Mouse (Mus musculus): ENCODE measurements around the gene Atg4c. TPM values are rescaled to one million over a fixed set of nuclear protein-coding genes. Genes with fewer than 3 reads are reported as not detected.

The Atg4c gene
- polyA plus RNA-seq, 1 experiment, result 10.5 TPM

- no peak overlapping the region for H3K4me3 ChIP-seq (ENCODE audit: insufficient read depth, low read depth, low read length)
- H3K4me1 ChIP-seq (ENCODE audit: control insufficient read depth, insufficient read depth, insufficient read length, low read length), result no peaks in the 10 kb centered on the region
- H3K27ac ChIP-seq (replicated peaks; ENCODE audit: low read depth, low read length), result no peak overlapping the region
These were observed 14.2 kb upstream of the Atg4c start for GRCm38 (mm10) chr4:99179446-99180120.

- Histone ChIP-seq H3K27ac (replicated peaks; ENCODE audit: low read depth, low read length) (no peak overlapping the region), H3K4me1 (ENCODE audit: control insufficient read depth, insufficient read depth, insufficient read length, low read length) (no peaks in the 10 kb centered on the region), H3K4me3 (ENCODE audit: insufficient read depth, low read depth, low read length) (no peak overlapping the region)
These were observed 12.8 kb upstream of the Atg4c start for GRCm38 (mm10) chr4:99180921-99181320.

GRCm38 (mm10) chr4:99181739-99182419, 11.9 kb upstream of the Atg4c start:
- Histone ChIP-seq H3K4me1 (ENCODE audit: control insufficient read depth, insufficient read depth, insufficient read length, low read length) (no peaks in the 10 kb centered on the region), H3K4me3 (ENCODE audit: insufficient read depth, low read depth, low read length) (no peak overlapping the region), H3K27ac (replicated peaks; ENCODE audit: low read depth, low read length) (peak overlapping the region; percentile 7; the same call in 1 of the 2 replicates)

- Histone ChIP-seq H3K4me3 (ENCODE audit: insufficient read depth, low read depth, low read length) (no peak overlapping the region), H3K4me1 (ENCODE audit: control insufficient read depth, insufficient read depth, insufficient read length, low read length) (no peaks in the 10 kb centered on the region), H3K27ac (replicated peaks; ENCODE audit: low read depth, low read length) (no peak overlapping the region)
These were observed 10.9 kb upstream of the Atg4c start for GRCm38 (mm10) chr4:99182660-99183431.

DNA sequence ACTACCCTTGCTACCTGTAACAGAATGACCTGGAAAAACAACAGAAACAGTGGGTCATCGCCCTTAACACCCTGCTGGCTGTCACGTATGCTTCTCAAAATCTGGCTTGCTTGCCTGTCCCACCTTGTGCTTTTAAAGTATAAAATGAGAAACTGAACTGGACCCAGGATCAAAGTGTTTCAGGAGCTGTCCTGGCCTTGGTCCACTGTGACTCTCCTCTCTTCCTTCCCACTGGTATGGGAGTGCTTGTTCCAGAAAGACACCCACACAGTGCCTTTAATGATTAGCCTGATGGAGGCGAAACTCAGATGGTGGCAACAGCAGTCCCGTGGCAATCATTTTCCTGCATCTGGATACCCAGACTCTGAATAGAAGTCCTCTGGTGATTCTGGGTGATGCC, 9.1 kb upstream of the Atg4c start:
- Histone ChIP-seq H3K4me1 (ENCODE audit: control insufficient read depth, insufficient read depth, insufficient read length, low read length) (no peaks in the 10 kb centered on the region), H3K27ac (replicated peaks; ENCODE audit: low read depth, low read length) (no peak overlapping the region), H3K4me3 (ENCODE audit: insufficient read depth, low read depth, low read length) (no peak overlapping the region)

GRCm38 (mm10) chr4:99185305-99185704, 8.4 kb upstream of the Atg4c start:
- Histone ChIP-seq H3K4me1 (ENCODE audit: control insufficient read depth, insufficient read depth, insufficient read length, low read length) (no peaks in the 10 kb centered on the region), H3K4me3 (ENCODE audit: insufficient read depth, low read depth, low read length) (no peak overlapping the region), H3K27ac (replicated peaks; ENCODE audit: low read depth, low read length) (no peak overlapping the region)

GRCm38 (mm10) chr4:99186412-99187125, 7.2 kb upstream of the Atg4c start:
- Histone ChIP-seq H3K27ac (replicated peaks; ENCODE audit: low read depth, low read length) (peak overlapping the region; percentile 49; the same call in 1 of the 2 replicates), H3K4me3 (ENCODE audit: insufficient read depth, low read depth, low read length) (no peak overlapping the region), H3K4me1 (ENCODE audit: control insufficient read depth, insufficient read depth, insufficient read length, low read length) (no peaks in the 10 kb centered on the region)

DNA sequence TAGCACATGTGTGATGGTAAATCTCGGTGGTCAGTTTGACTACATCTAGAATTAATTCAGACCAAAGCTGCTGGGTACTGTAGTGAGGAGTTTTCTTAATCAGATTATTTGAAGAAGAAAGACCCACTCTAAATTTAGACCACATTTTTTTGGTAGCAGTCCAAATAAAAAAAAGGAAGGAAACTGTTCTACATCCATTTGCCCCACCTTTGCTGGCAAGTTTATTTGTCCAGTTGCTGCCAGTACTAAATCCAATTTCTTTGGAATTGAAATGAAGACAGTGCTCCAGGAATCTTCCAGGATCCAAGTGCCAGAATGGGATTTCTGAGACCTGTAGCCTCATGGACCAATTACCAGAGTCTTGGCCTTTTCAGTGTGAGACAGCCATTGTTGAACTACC, 1.1 kb upstream of the Atg4c start:
- Histone ChIP-seq H3K4me3 (ENCODE audit: insufficient read depth, low read depth, low read length) (no peak overlapping the region), H3K4me1 (ENCODE audit: control insufficient read depth, insufficient read depth, insufficient read length, low read length) (no peaks in the 10 kb centered on the region), H3K27ac (replicated peaks; ENCODE audit: low read depth, low read length) (no peak overlapping the region)

GRCm38 (mm10) chr4:99193214-99193613, 520 bp upstream of the Atg4c start:
- Histone ChIP-seq H3K4me3 (ENCODE audit: insufficient read depth, low read depth, low read length) (no peak overlapping the region), H3K27ac (replicated peaks; ENCODE audit: low read depth, low read length) (no peak overlapping the region), H3K4me1 (ENCODE audit: control insufficient read depth, insufficient read depth, insufficient read length, low read length) (no peaks in the 10 kb centered on the region)

- Histone ChIP-seq H3K27ac (replicated peaks; ENCODE audit: low read depth, low read length) (no peak overlapping the region), H3K4me3 (ENCODE audit: insufficient read depth, low read depth, low read length) (peak overlapping the region; percentile 77), H3K4me1 (ENCODE audit: control insufficient read depth, insufficient read depth, insufficient read length, low read length) (no peaks in the 10 kb centered on the region)
These were observed 1.1 kb downstream of the Atg4c start for GRCm38 (mm10) chr4:99194826-99195225.

GRCm38 (mm10) chr4:99198721-99199120, 5.0 kb downstream of the Atg4c start:
- H3K4me3 ChIP-seq (ENCODE audit: insufficient read depth, low read depth, low read length), result no peak overlapping the region
- no peak overlapping the region for H3K27ac ChIP-seq (replicated peaks; ENCODE audit: low read depth, low read length)
- no peaks in the 10 kb centered on the region for H3K4me1 ChIP-seq (ENCODE audit: control insufficient read depth, insufficient read depth, insufficient read length, low read length)

GRCm38 (mm10) chr4:99199757-99200251, 6.1 kb downstream of the Atg4c start:
- H3K4me1 ChIP-seq (ENCODE audit: control insufficient read depth, insufficient read depth, insufficient read length, low read length), result no peaks in the 10 kb centered on the region
- peak overlapping the region; percentile 9; the same call in 1 of the 2 replicates for H3K4me3 ChIP-seq (ENCODE audit: insufficient read depth, low read depth, low read length)
- peak overlapping the region; percentile 54 for H3K27ac ChIP-seq (replicated peaks; ENCODE audit: low read depth, low read length)

GRCm38 (mm10) chr4:99200383-99201136, 6.8 kb downstream of the Atg4c start:
- no peak overlapping the region for H3K4me3 ChIP-seq (ENCODE audit: insufficient read depth, low read depth, low read length)
- no peak overlapping the region for H3K27ac ChIP-seq (replicated peaks; ENCODE audit: low read depth, low read length)
- no peaks in the 10 kb centered on the region for H3K4me1 ChIP-seq (ENCODE audit: control insufficient read depth, insufficient read depth, insufficient read length, low read length)

- Histone ChIP-seq H3K27ac (replicated peaks; ENCODE audit: low read depth, low read length) (no peak overlapping the region), H3K4me1 (ENCODE audit: control insufficient read depth, insufficient read depth, insufficient read length, low read length) (peaks cover 2% of the 10 kb centered on the region; the same call in 1 of the 2 replicates), H3K4me3 (ENCODE audit: insufficient read depth, low read depth, low read length) (no peak overlapping the region)
These were observed 12.0 kb downstream of the Atg4c start for GRCm38 (mm10) chr4:99205773-99206172.

Measured in brown adipose tissue, adult 24 weeks (tissue).